Mouse (Mus musculus) megakaryocyte, embryonic 14.5 days (primary cell): ENCODE results near the gene Cryaa. TPM values are rescaled to one million over a fixed set of nuclear protein-coding genes. Genes with fewer than 3 reads are reported as not detected.

Experiments
- H3K27me3 ChIP-seq: replicated peaks from 2 replicates; pipeline ENCODE3; 2012; ENCODE audit warnings: inconsistent platforms
- H3K36me3 ChIP-seq: replicated peaks from 2 replicates; pipeline ENCODE3; 2012; ENCODE audit warnings: low read length, inconsistent platforms, mixed read lengths
- H3K4me1 ChIP-seq: 2 replicates; pipeline ENCODE4 v1.6.1; 2012; ENCODE audit warnings: inconsistent platforms
- H3K4me3 ChIP-seq: replicated peaks from 2 replicates; pipeline ENCODE3; 2012; ENCODE audit warnings: moderate library complexity, mild to moderate bottlenecking, inconsistent platforms
- H3K9me3 ChIP-seq: 2 replicates; pipeline ENCODE4 v1.6.1; 2012; ENCODE audit warnings: inconsistent platforms
- FLI1 ChIP-seq: IDR thresholded peaks from 2 replicates; pipeline ENCODE4 v1.6.1; 2012; ENCODE audit warnings: low read length, inconsistent platforms, mixed read lengths
- GATA1 ChIP-seq: IDR thresholded peaks from 3 replicates; pipeline ENCODE4 v1.6.1; 2012; ENCODE audit warnings: mixed read lengths, low read length, inconsistent platforms, borderline replicate concordance
- polyA plus RNA-seq: library from polyadenylated mRNA; stranded (reverse); fragments of >175 nt; gene quantifications from 2 replicates; pipeline ENCODE4 v1.2.3, GENCODE M21; 2012; ENCODE audit warnings: low replicate concordance; ENCODE audit not compliant: insufficient read depth

The Cryaa gene
- polyA plus RNA-seq, 1 experiment, result not detected

DNA sequence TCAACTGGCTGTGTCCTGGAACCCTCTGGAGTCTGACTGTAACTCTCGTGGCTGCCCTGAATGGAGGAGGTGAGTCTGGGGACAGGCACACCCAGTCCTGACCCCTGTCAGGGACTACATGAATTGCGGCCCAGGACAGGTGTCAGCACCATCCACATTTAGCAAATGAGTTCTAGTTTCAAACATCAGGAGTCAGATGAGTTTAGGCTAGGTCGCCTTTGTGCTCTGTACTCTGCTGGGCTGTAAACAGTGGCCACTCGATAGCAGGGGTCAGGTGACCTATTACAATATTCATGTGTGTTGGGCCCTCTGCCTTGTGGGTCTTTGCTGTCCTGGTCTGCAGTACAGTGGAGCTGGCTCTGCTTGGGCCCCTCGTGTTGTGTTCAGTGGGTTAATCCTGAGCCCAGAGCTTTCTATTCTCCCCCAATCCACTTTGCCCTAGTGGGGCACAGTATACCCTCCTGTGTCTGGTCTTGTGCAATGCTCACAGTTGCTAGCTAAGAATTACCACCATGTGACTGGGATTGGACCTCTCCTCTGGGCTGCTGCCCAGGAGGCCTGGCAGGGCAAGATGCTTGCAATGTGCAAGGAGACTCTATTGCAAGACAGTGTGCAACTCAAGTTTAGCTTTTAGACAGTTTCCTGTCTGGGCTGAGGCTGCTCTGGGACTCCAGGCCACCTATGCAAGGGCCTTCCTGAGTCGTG lies 25.8 kb downstream of the Cryaa start:
- H3K36me3 ChIP-seq, result no peaks in the 10 kb centered on the region
- TF ChIP-seq FLI1 (no peak), GATA1 (no peak)
- H3K9me3 ChIP-seq, result no peaks in the 10 kb centered on the region
- peaks cover 55% of the 10 kb centered on the region for H3K27me3 ChIP-seq
- no peak overlapping the region for H3K4me3 ChIP-seq
- H3K4me1 ChIP-seq, result no peaks in the 10 kb centered on the region

DNA sequence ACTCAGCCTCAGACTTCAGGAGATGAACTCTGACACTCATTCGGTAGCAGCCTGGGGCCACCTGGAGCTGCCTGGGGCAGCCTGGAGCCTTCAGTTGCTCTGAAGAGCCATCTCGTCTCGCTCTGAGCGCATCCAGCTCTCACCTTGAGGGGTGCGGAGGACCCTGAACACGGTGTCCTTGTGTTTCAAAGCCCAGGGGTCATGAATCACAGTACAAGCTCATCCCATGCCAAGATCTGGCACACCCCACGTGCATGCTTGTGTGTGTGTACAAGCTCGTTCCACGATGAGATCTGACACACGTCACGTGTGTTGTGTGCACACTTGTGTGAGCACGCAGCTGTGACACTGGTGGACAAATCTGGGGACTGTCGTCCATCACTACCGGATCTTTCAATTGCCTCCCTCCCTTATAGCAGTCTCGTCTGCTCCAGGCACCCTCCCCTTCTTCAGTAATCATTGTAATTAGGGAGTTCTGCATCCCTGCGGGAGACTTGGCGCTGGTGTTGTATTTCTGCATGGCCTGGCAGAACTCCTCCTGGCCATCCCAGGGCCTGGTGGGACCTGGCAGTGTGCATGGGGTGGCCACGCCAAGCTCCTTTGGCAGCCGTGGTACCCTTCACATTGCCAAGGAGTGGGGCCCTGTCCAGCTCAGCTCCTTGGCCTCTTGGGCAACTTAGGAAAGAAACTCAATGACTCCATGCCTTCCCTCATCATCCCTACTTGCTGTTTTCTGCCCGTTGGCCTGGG lies 27.8 kb downstream of the Cryaa start:
- Histone ChIP-seq H3K4me3 (peak overlapping the region; percentile 4), H3K9me3 (no peaks in the 10 kb centered on the region), H3K4me1 (no peaks in the 10 kb centered on the region; the same call in 1 of the 2 replicates), H3K36me3 (no peaks in the 10 kb centered on the region), H3K27me3 (peaks cover 47% of the 10 kb centered on the region)
- TF ChIP-seq FLI1 (no peak), GATA1 (no peak)

DNA sequence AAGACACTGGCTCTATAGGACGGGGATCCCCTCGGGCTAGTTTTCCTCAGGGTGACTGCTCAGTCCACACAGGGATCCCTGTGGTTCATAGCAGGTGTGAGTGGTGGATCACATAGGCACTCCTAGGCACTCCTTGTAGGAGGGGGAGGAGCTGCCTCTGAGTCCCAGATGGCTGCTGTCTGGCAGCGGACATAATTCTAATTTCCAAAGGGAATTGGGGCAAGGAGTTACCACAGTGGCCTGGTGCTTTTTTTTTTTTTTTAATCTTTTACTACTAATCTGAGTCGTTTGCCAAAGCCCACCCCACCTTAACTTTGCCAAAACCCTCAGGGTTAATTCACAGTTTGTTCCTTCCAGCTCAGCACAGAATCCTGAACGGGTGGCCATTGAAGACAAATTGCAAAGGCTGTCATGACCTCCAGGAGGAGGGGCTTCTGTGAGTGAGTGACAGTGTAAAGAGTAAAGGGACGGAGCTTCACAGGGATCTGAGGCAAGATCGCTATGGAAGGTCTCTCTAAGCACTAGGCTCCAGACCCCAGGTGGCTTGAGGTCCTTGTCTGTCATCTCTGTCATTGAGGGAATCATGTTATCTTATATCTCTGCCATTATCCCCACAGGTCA lies 31.6 kb downstream of the Cryaa start:
- Histone ChIP-seq H3K4me3 (no peak overlapping the region), H3K4me1 (peaks cover 4% of the 10 kb centered on the region; the same call in 1 of the 2 replicates), H3K9me3 (peaks cover 9% of the 10 kb centered on the region; the same call in 1 of the 2 replicates), H3K27me3 (peaks cover 40% of the 10 kb centered on the region), H3K36me3 (no peaks in the 10 kb centered on the region)
- TF ChIP-seq FLI1, result no peak

DNA sequence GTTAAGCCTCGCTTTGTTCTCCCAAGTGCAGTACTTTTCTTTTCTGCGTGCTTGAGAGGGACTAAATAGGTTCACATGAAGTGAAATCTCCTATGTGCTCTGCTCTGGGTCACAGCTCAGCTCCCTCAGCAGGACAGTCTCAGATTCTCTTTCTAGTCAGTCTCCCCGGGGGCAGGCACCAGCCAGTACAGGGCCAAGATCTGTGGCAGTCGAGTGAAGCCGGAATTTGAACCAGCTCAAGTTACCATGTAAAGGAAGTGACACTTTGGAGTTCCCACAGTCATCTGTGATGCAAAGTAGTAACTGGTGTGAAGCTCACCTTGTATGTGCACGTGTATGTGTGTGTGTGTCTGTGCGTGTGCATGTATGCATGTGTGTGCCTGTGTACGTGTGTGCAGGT lies 32.8 kb downstream of the Cryaa start:
- Histone ChIP-seq H3K4me1 (peaks cover 4% of the 10 kb centered on the region; the same call in 1 of the 2 replicates), H3K27me3 (peaks cover 41% of the 10 kb centered on the region), H3K36me3 (no peaks in the 10 kb centered on the region), H3K4me3 (peak overlapping the region; percentile 81), H3K9me3 (peaks cover 9% of the 10 kb centered on the region; the same call in 1 of the 2 replicates)
- TF ChIP-seq FLI1 (no peak), GATA1 (no peak)

DNA sequence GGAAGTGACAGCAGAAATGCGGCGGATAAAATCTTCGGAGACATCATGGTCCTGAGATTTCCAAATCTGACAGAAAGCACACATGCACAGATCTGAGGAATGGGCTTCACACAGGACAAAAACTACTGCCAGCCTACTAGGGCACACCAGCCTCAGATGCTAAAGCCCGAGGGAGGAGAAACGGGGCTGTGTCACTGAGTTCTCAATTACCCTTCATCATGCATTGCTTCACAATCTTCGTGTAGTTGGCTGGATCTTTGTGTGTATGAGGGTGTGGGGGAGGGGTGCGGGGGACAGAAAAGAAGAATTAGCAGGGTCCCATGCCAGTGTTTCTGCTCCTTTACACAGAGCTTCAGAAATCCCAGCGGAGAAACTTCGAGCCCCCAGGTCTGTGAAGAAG lies 36.1 kb downstream of the Cryaa start:
- peaks cover 14% of the 10 kb centered on the region; the same call in 1 of the 2 replicates for H3K9me3 ChIP-seq
- TF ChIP-seq FLI1, result no peak
- no peak for TF ChIP-seq GATA1
- H3K36me3 ChIP-seq, result no peaks in the 10 kb centered on the region
- peaks cover 4% of the 10 kb centered on the region; the same call in 1 of the 2 replicates for H3K4me1 ChIP-seq
- H3K4me3 ChIP-seq, result no peak overlapping the region
- peaks cover 45% of the 10 kb centered on the region for H3K27me3 ChIP-seq

DNA sequence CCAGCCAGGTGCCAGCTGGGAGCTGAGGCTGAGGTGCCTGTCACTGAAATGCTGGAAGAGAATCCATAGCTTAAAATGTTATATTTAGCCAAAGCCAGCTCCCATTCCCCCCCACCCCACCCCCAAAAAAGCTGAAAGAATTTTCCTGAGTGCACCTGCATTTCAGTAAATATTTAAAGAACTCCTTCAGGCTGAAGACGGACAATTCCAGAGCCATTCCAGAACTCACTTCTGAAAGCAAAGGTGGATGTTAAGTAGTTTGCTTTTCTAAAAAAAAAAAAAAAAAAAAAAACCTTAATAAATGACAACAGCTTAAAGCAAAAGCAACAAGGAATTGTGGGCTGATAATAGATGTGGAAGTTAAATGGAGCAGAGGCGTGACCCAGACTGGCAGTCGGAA lies 36.5 kb downstream of the Cryaa start:
- Histone ChIP-seq H3K36me3 (no peaks in the 10 kb centered on the region), H3K4me1 (peaks cover 4% of the 10 kb centered on the region; the same call in 1 of the 2 replicates), H3K9me3 (peaks cover 16% of the 10 kb centered on the region; the same call in 1 of the 2 replicates), H3K4me3 (no peak overlapping the region), H3K27me3 (peaks cover 43% of the 10 kb centered on the region)
- TF ChIP-seq GATA1 (no peak), FLI1 (no peak)

DNA sequence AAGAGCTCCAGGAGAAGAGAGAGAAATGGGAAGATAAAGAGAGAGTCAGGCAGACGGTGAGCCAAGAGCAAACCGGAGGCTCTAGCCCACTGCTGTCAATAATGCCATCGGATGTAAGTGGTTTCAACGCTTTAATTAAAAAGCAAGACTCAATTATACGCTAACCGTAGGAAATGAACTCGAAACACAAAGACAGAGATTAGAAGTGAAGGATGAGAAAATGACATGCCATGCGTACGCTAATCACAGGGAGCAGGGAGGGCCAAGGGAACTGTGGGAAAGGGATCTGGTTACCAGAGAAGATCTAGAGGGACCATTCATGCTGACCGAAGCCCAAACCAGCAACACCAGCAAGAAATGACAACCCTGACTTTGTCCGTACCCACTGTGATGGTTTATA lies 37.4 kb downstream of the Cryaa start:
- Histone ChIP-seq H3K36me3 (no peaks in the 10 kb centered on the region), H3K9me3 (peaks cover 16% of the 10 kb centered on the region; the same call in 1 of the 2 replicates), H3K4me3 (no peak overlapping the region), H3K27me3 (peaks cover 43% of the 10 kb centered on the region), H3K4me1 (peaks cover 4% of the 10 kb centered on the region; the same call in 1 of the 2 replicates)
- TF ChIP-seq FLI1 (no peak), GATA1 (no peak)

DNA sequence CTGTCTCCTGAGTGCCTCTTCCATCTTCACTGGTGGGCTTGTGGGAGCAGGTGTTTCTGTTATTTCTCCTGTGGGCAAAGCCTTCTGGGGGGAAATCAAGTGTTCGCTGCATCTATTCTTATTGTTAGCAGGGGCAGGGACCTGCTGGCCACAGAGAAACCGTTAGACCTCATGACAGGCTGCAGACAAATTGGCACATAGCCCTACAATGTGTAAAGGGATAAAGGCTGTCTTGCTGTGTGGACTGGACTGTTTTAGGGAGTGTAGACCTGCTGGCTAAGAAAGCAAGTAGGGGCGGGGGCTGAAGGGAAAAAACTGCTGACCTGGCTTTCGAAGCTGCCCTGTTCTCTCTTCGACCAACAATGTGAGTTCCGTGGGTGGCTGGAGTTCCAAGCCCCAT lies 44.0 kb downstream of the Cryaa start:
- Histone ChIP-seq H3K27me3 (peaks cover 47% of the 10 kb centered on the region), H3K4me1 (peaks cover 12% of the 10 kb centered on the region), H3K36me3 (no peaks in the 10 kb centered on the region), H3K9me3 (peaks cover 11% of the 10 kb centered on the region; the same call in 1 of the 2 replicates), H3K4me3 (no peak overlapping the region)
- TF ChIP-seq GATA1, result no peak
- TF ChIP-seq FLI1, result no peak

DNA sequence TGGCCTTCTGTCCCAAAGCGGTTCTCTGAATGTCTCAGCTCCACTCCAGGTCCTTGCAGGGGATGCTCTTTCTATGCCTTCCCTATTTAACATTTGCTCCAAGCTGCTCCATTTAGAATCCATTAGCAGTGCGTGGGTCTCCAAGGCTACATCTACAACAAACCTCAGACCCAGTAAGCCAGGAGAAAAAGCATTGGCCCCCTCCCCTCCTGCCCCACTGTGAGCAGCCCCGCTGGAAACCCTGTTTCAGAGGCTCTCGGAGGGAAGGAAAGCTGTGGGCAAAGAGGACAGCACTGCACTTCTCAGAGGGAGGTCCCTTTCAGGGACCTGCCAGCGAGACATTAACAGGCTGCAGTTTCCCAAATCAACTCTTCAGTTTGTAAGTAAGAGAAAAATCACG lies 47.8 kb downstream of the Cryaa start:
- H3K4me3 ChIP-seq, result no peak overlapping the region
- H3K9me3 ChIP-seq, result 0 out of 2 replicates have a peak, but pooled peaks cover 2% of the 10 kb centered on the region
- TF ChIP-seq GATA1 (no peak), FLI1 (no peak)
- peaks cover 49% of the 10 kb centered on the region for H3K27me3 ChIP-seq
- H3K36me3 ChIP-seq, result no peaks in the 10 kb centered on the region
- H3K4me1 ChIP-seq, result peaks cover 26% of the 10 kb centered on the region
